Mouse (Mus musculus) hindbrain, postnatal 0 days (tissue): ENCODE results near the gene Erg. TPM values are rescaled to one million over a fixed set of nuclear protein-coding genes. Genes with fewer than 3 reads are reported as not detected.

Experiments
- ATAC-seq: fragments of 200-750 bp; cut with Nextera tagmentation; 2 replicates; pipeline ENCODE4 v1.8.0; 2017; ENCODE audit warnings: mild to moderate bottlenecking, moderate TSS enrichment, moderate library complexity
- DNase-seq: peaks from one replicate; pipeline ENCODE4 v3.0.0-alpha.2; 2015; ENCODE audit warnings: low spot score
- H3K27ac ChIP-seq: fragments of 300-500 bp; sonication (generic); 2 replicates; pipeline ENCODE4 v1.5.1; 2014; ENCODE audit warnings: mild to moderate bottlenecking
- H3K27me3 ChIP-seq: fragments of 300-500 bp; sonication (generic); 2 replicates; pipeline ENCODE4 v1.6.1; 2014; ENCODE audit warnings: low read length, mixed read lengths; ENCODE audit not compliant: insufficient read depth
- H3K36me3 ChIP-seq: fragments of 300-500 bp; sonication (generic); 2 replicates; pipeline ENCODE4 v1.6.1; 2014; ENCODE audit warnings: low read length, mixed read lengths; ENCODE audit not compliant: insufficient read depth
- H3K4me1 ChIP-seq: fragments of 300-500 bp; sonication (generic); 2 replicates; pipeline ENCODE4 v1.6.1; 2014; ENCODE audit warnings: antibody characterized with exemption, low read length, mixed read lengths; ENCODE audit not compliant: insufficient read depth
- H3K4me2 ChIP-seq: fragments of 300-500 bp; sonication (generic); 2 replicates; pipeline ENCODE4 v1.6.1; 2014; ENCODE audit warnings: low read depth, mild to moderate bottlenecking, low read length, moderate library complexity, mixed read lengths
- H3K4me3 ChIP-seq: fragments of 300-500 bp; sonication (generic); 2 replicates; pipeline ENCODE4 v1.5.1; 2014; ENCODE audit warnings: low read length
- H3K9ac ChIP-seq: fragments of 300-500 bp; sonication (generic); replicated peaks from 2 replicates; pipeline ENCODE4 v1.6.1; 2014; ENCODE audit warnings: mild to moderate bottlenecking, low read length, moderate library complexity, mixed read lengths
- H3K9me3 ChIP-seq: fragments of 300-500 bp; sonication (generic); 2 replicates; pipeline ENCODE4 v1.6.1; 2016; ENCODE audit warnings: low read length, mixed read lengths
- CTCF ChIP-seq: IDR thresholded peaks from 2 replicates; pipeline ENCODE4 v1.5.1; 2016; ENCODE audit warnings: antibody characterized with exemption, control low read depth, low read depth
- WGBS: fragments of 180-500 bp; shearing (Covaris S2); extraction: QIAGEN DNeasy Blood & Tissue Kit; methylation state at CpG from one replicate; pipeline ENCODE4 v1.1.7; 2014; 5-methylcytosine and 5-hydroxymethylcytosine counted together
- polyA plus RNA-seq: library from polyadenylated mRNA; unstranded; fragments of >200 nt; fragmentation: Nextera tagmentation; extraction: Ambion mirVana; gene quantifications from 2 replicates; pipeline ENCODE4 v1.2.1, GENCODE M21; 2015
- total RNA-seq: library from RNA; depleted of rRNA; stranded (reverse); fragments of >200 nt; gene quantifications from 2 replicates; pipeline ENCODE4 v1.2.3, GENCODE M21; 2014

The Erg gene
- total and polyA plus RNA-seq, 2 experiments from 2014 or later, result 2.5 to 3.8 TPM

- Histone ChIP-seq H3K9me3 (no peaks in the 10 kb centered on the region), H3K4me2 (no peak overlapping the region), H3K9ac (no peak overlapping the region), H3K4me3 (no peak overlapping the region), H3K27ac (no peak overlapping the region), H3K4me1 (no peaks in the 10 kb centered on the region), H3K36me3 (no peaks in the 10 kb centered on the region), H3K27me3 (no peaks in the 10 kb centered on the region)
- 67% methylated on average over 3 of the region's 3 CpGs for WGBS
- TF ChIP-seq CTCF, result no peak
- no peak for DNase-seq
- no peak for ATAC-seq
These were observed 180.9 kb downstream of the Erg start for GRCm38 (mm10) chr16:95405496-95405895.

GRCm38 (mm10) chr16:95403453-95403852 is 182.9 kb downstream of the Erg start:
- Histone ChIP-seq H3K4me2 (no peak overlapping the region), H3K9ac (no peak overlapping the region), H3K4me3 (no peak overlapping the region), H3K36me3 (no peaks in the 10 kb centered on the region), H3K4me1 (no peaks in the 10 kb centered on the region), H3K27me3 (no peaks in the 10 kb centered on the region), H3K27ac (no peak overlapping the region), H3K9me3 (no peaks in the 10 kb centered on the region)
- WGBS, result 76% methylated on average over 5 of the region's 5 CpGs
- no peak for TF ChIP-seq CTCF
- DNase-seq (no peak), ATAC-seq (no peak)

GRCm38 (mm10) chr16:95401869-95402268 is 184.5 kb downstream of the Erg start:
- Histone ChIP-seq H3K9ac (no peak overlapping the region), H3K36me3 (no peaks in the 10 kb centered on the region), H3K9me3 (no peaks in the 10 kb centered on the region), H3K27ac (no peak overlapping the region), H3K27me3 (no peaks in the 10 kb centered on the region), H3K4me2 (no peak overlapping the region), H3K4me1 (no peaks in the 10 kb centered on the region), H3K4me3 (no peak overlapping the region)
- TF ChIP-seq CTCF, result no peak
- DNase-seq (peak; percentile 34), ATAC-seq (no peak)
- WGBS, result 64% methylated on average over 9 of the region's 9 CpGs

- no peaks in the 10 kb centered on the region for H3K4me1 ChIP-seq
- DNase-seq (no peak), ATAC-seq (no peak)
- WGBS, result 64% methylated on average over 11 of the region's 11 CpGs
- H3K36me3 ChIP-seq, result no peaks in the 10 kb centered on the region
- no peak overlapping the region for H3K9ac ChIP-seq
- no peak overlapping the region for H3K4me3 ChIP-seq
- H3K27ac ChIP-seq, result no peak overlapping the region
- no peak for TF ChIP-seq CTCF
- H3K4me2 ChIP-seq, result no peak overlapping the region
- no peaks in the 10 kb centered on the region for H3K9me3 ChIP-seq
- H3K27me3 ChIP-seq, result no peaks in the 10 kb centered on the region
These were observed 187.5 kb downstream of the Erg start for GRCm38 (mm10) chr16:95398761-95399343.

GRCm38 (mm10) chr16:95390787-95391186 is 195.6 kb downstream of the Erg start:
- TF ChIP-seq CTCF, result no peak
- H3K4me1 ChIP-seq, result 0 out of 2 replicates have a peak, but pooled peaks cover 5% of the 10 kb centered on the region
- no peaks in the 10 kb centered on the region for H3K27me3 ChIP-seq
- DNase-seq (peak; percentile 59), ATAC-seq (peak; percentile 82)
- H3K9me3 ChIP-seq, result no peaks in the 10 kb centered on the region
- no peak overlapping the region for H3K9ac ChIP-seq
- 0 out of 2 replicates have a peak overlapping the region, but pooled peaks have one; percentile 15 for H3K27ac ChIP-seq
- no peak overlapping the region for H3K4me3 ChIP-seq
- WGBS, result 55% methylated on average over 1 of the region's 1 CpGs
- H3K4me2 ChIP-seq, result no peak overlapping the region
- no peaks in the 10 kb centered on the region for H3K36me3 ChIP-seq

- Histone ChIP-seq H3K27ac (no peak overlapping the region), H3K9ac (no peak overlapping the region), H3K4me1 (0 out of 2 replicates have a peak, but pooled peaks cover 5% of the 10 kb centered on the region), H3K4me3 (no peak overlapping the region), H3K27me3 (no peaks in the 10 kb centered on the region), H3K36me3 (no peaks in the 10 kb centered on the region), H3K9me3 (no peaks in the 10 kb centered on the region), H3K4me2 (no peak overlapping the region)
- ATAC-seq, result no peak
- WGBS, result 83% methylated on average over 4 of the region's 4 CpGs
- no peak for DNase-seq
- no peak for TF ChIP-seq CTCF
These were observed 197.4 kb downstream of the Erg start for GRCm38 (mm10) chr16:95388811-95389529.

- Histone ChIP-seq H3K4me2 (no peak overlapping the region), H3K4me3 (no peak overlapping the region), H3K4me1 (0 out of 2 replicates have a peak, but pooled peaks cover 5% of the 10 kb centered on the region), H3K9me3 (no peaks in the 10 kb centered on the region), H3K36me3 (no peaks in the 10 kb centered on the region), H3K27ac (no peak overlapping the region), H3K9ac (no peak overlapping the region), H3K27me3 (no peaks in the 10 kb centered on the region)
- no peak for DNase-seq
- no peak for ATAC-seq
- WGBS, result 91% methylated on average over 5 of the region's 5 CpGs
- no peak for TF ChIP-seq CTCF
These were observed 198.1 kb downstream of the Erg start for GRCm38 (mm10) chr16:95388292-95388691.
